Mouse (Mus musculus) myocyte (in vitro differentiated cells): ENCODE measurements at regions not wholly inside any gene's neighbourhood (a gene's known extent, or its start where the extent isn't known, plus 50 kb on each side); places are given as distances from the start of the nearest gene placed in this dataset.

ENCODE experiments used
- H3K27me3 ChIP-seq: one replicate; pipeline ENCODE4 v1.6.1; 2011; ENCODE audit not compliant: control insufficient read depth, insufficient read depth, insufficient read length
- H3K36me3 ChIP-seq: one replicate; pipeline ENCODE4 v1.6.1; 2011; ENCODE audit not compliant: control insufficient read depth, insufficient read depth
- H3K4me2 ChIP-seq: one replicate; pipeline ENCODE4 v1.6.1; 2011; ENCODE audit warnings: low read depth, control low read depth
- H3K4me3 ChIP-seq: one replicate; pipeline ENCODE4 v1.5.1; 2011; ENCODE audit warnings: mild to moderate bottlenecking, control low read depth, moderate library complexity
- H3K79me2 ChIP-seq: one replicate; pipeline ENCODE4 v1.6.1; 2011; ENCODE audit not compliant: control insufficient read depth, insufficient read depth
- H3ac ChIP-seq: one replicate; pipeline ENCODE4 v1.6.1; 2011; ENCODE audit not compliant: control insufficient read depth, insufficient read length
- CEBPB ChIP-seq: IDR thresholded peaks from 2 replicates; pipeline ENCODE4 v1.6.1; 2011; ENCODE audit warnings: mild to moderate bottlenecking, moderate library complexity; ENCODE audit not compliant: poor library complexity, insufficient read depth, severe bottlenecking
- E2F4 ChIP-seq: IDR thresholded peaks from one replicate; pipeline ENCODE4 v1.6.1; 2011; ENCODE audit warnings: mild to moderate bottlenecking, control low read depth, moderate library complexity; ENCODE audit not compliant: insufficient read depth
- MAX ChIP-seq: IDR thresholded peaks from one replicate; pipeline ENCODE4 v1.6.1; 2011; ENCODE audit warnings: low read depth, mild to moderate bottlenecking, control low read depth
- MYOD1 ChIP-seq, 3 experiments: IDR thresholded peaks; one replicate each; pipeline ENCODE4 v1.6.1; 2011; ENCODE audit warnings: control low read depth in 2 of 3, low read depth in 2 of 3, mild to moderate bottlenecking in 2 of 3, moderate library complexity in 1 of 3; ENCODE audit not compliant: insufficient read length in 2 of 3, control insufficient read depth in 1 of 3
- MYOG ChIP-seq, 3 experiments: IDR thresholded peaks; one replicate each; pipeline ENCODE4 v1.6.1; 2011; ENCODE audit warnings: control low read depth in 2 of 3, low read depth in 2 of 3, mild to moderate bottlenecking in 2 of 3; ENCODE audit not compliant: insufficient read length in 2 of 3, control insufficient read depth in 1 of 3, insufficient read depth in 1 of 3
- POLR2A ChIP-seq: IDR thresholded peaks from one replicate; pipeline ENCODE4 v1.6.1; 2011; ENCODE audit warnings: low read depth, mild to moderate bottlenecking, control low read depth, moderate library complexity; ENCODE audit not compliant: insufficient read length
- POLR2AphosphoS2 ChIP-seq: IDR thresholded peaks from one replicate; pipeline ENCODE4 v1.6.1; 2011; ENCODE audit warnings: low read depth, control low read depth; ENCODE audit not compliant: insufficient read length
- REST ChIP-seq: IDR thresholded peaks from one replicate; pipeline ENCODE4 v1.6.1; 2011; ENCODE audit warnings: mild to moderate bottlenecking, control low read depth, moderate library complexity; ENCODE audit not compliant: insufficient read depth, insufficient read length
- SRF ChIP-seq: IDR thresholded peaks from one replicate; pipeline ENCODE4 v1.6.1; 2011; ENCODE audit warnings: low read depth; ENCODE audit not compliant: control insufficient read depth, insufficient read length
- TCF12 ChIP-seq: IDR thresholded peaks from one replicate; pipeline ENCODE4 v1.6.1; 2011; ENCODE audit warnings: mild to moderate bottlenecking, control low read depth; ENCODE audit not compliant: poor library complexity, insufficient read depth, severe bottlenecking
- TCF3 ChIP-seq: IDR thresholded peaks from one replicate; pipeline ENCODE4 v1.6.1; 2011; ENCODE audit warnings: low read depth, control low read depth; ENCODE audit not compliant: insufficient read length
- USF1 ChIP-seq: IDR thresholded peaks from one replicate; pipeline ENCODE4 v1.6.1; 2011; ENCODE audit warnings: low read depth, mild to moderate bottlenecking, control low read depth, moderate library complexity

GRCm38 (mm10) chr9:101717911-101718310 lies 143.7 kb upstream of the 9630041A04Rik start:
- TF ChIP-seq MYOD1 (IDR thresholded peaks at IDR 0.05; ENCODE audit: control insufficient read depth in 1 of 3, insufficient read length in 2 of 3, low read depth in 2 of 3) (no peak), MYOG (IDR thresholded peaks at IDR 0.05; ENCODE audit: control insufficient read depth in 1 of 3, insufficient read depth in 1 of 3, insufficient read length in 2 of 3, low read depth in 2 of 3) (no peak), SRF (no peak), POLR2A (no peak), MAX (no peak), POLR2AphosphoS2 (no peak), REST (no peak), TCF3 (no peak), TCF12 (no peak), E2F4 (no peak), CEBPB (no peak)
- no peak overlapping the region for H3ac ChIP-seq
- no peaks in the 10 kb centered on the region for H3K27me3 ChIP-seq
- H3K4me2 ChIP-seq: no peak overlapping the region
- no peak overlapping the region for H3K4me3 ChIP-seq
- H3K79me2 ChIP-seq: no peaks in the 10 kb centered on the region
- no peaks in the 10 kb centered on the region for H3K36me3 ChIP-seq

GRCm38 (mm10) chr9:101716326-101716725 lies 145.3 kb upstream of the 9630041A04Rik start:
- no peaks in the 10 kb centered on the region for H3K79me2 ChIP-seq
- H3K36me3 ChIP-seq: no peaks in the 10 kb centered on the region
- no peak overlapping the region for H3K4me3 ChIP-seq
- TF ChIP-seq MYOG (IDR thresholded peaks at IDR 0.05; ENCODE audit: control insufficient read depth in 1 of 3, insufficient read depth in 1 of 3, insufficient read length in 2 of 3, low read depth in 2 of 3) (no peak), MYOD1 (IDR thresholded peaks at IDR 0.05; ENCODE audit: control insufficient read depth in 1 of 3, insufficient read length in 2 of 3, low read depth in 2 of 3) (no peak)
- H3K4me2 ChIP-seq: no peak overlapping the region
- H3ac ChIP-seq: no peak overlapping the region
- H3K27me3 ChIP-seq: no peaks in the 10 kb centered on the region

- H3ac ChIP-seq: no peak overlapping the region
- no peak for TF ChIP-seq POLR2AphosphoS2
- no peak for TF ChIP-seq MYOD1 (IDR thresholded peaks at IDR 0.05; ENCODE audit: control insufficient read depth in 1 of 3, insufficient read length in 2 of 3, low read depth in 2 of 3)
- TF ChIP-seq CEBPB: no peak
- TF ChIP-seq TCF12: no peak
- no peak for TF ChIP-seq POLR2A
- TF ChIP-seq SRF: no peak
- TF ChIP-seq TCF3: no peak
- TF ChIP-seq REST: no peak
- no peak for TF ChIP-seq MYOG (IDR thresholded peaks at IDR 0.05; ENCODE audit: control insufficient read depth in 1 of 3, insufficient read depth in 1 of 3, insufficient read length in 2 of 3, low read depth in 2 of 3)
- TF ChIP-seq USF1: no peak
- no peak for TF ChIP-seq MAX
- TF ChIP-seq E2F4: no peak
- H3K4me2 ChIP-seq: no peak overlapping the region
- H3K27me3 ChIP-seq: no peaks in the 10 kb centered on the region
- no peak overlapping the region for H3K4me3 ChIP-seq
- H3K36me3 ChIP-seq: no peaks in the 10 kb centered on the region
- no peaks in the 10 kb centered on the region for H3K79me2 ChIP-seq
These were observed 146.8 kb upstream of the 9630041A04Rik start for GRCm38 (mm10) chr9:101714805-101715204.

GRCm38 (mm10) chr9:101710611-101711071 lies 151.0 kb upstream of the 9630041A04Rik start:
- Histone ChIP-seq H3K4me2 (no peak overlapping the region), H3K36me3 (no peaks in the 10 kb centered on the region), H3ac (no peak overlapping the region), H3K4me3 (no peak overlapping the region), H3K27me3 (no peaks in the 10 kb centered on the region), H3K79me2 (no peaks in the 10 kb centered on the region)
- no peak for TF ChIP-seq MAX
- no peak for TF ChIP-seq CEBPB

GRCm38 (mm10) chr9:101700368-101700767 lies 161.3 kb upstream of the 9630041A04Rik start:
- no peak overlapping the region for H3ac ChIP-seq
- no peak for TF ChIP-seq USF1
- TF ChIP-seq MYOG (IDR thresholded peaks at IDR 0.05; ENCODE audit: control insufficient read depth in 1 of 3, insufficient read depth in 1 of 3, insufficient read length in 2 of 3, low read depth in 2 of 3): no peak
- TF ChIP-seq TCF3: no peak
- TF ChIP-seq E2F4: no peak
- no peak for TF ChIP-seq SRF
- TF ChIP-seq CEBPB: no peak
- no peak for TF ChIP-seq MYOD1 (IDR thresholded peaks at IDR 0.05; ENCODE audit: control insufficient read depth in 1 of 3, insufficient read length in 2 of 3, low read depth in 2 of 3)
- TF ChIP-seq REST: no peak
- TF ChIP-seq POLR2A: no peak
- TF ChIP-seq MAX: no peak
- no peak for TF ChIP-seq TCF12
- TF ChIP-seq POLR2AphosphoS2: no peak
- no peak overlapping the region for H3K4me3 ChIP-seq
- H3K36me3 ChIP-seq: no peaks in the 10 kb centered on the region
- no peak overlapping the region for H3K4me2 ChIP-seq
- H3K79me2 ChIP-seq: no peaks in the 10 kb centered on the region
- peaks cover 21% of the 10 kb centered on the region for H3K27me3 ChIP-seq
